Mouse (Mus musculus) lung, postnatal 36 days (tissue): ENCODE data around the gene Blm.
A peak's percentile ranks its signal among the peaks of the same experiment; 100 is the strongest.
"Not testable (repeated sequence)": the region's sequence is repeated elsewhere in the genome, so short reads cannot be mapped to it uniquely, and the experiment has no call there.

Experiments
- DNase-seq: peaks from one replicate; pipeline ENCODE4 v3.0.0; 2022; ENCODE audit warnings: mixed read lengths

Gene Blm

DNA sequence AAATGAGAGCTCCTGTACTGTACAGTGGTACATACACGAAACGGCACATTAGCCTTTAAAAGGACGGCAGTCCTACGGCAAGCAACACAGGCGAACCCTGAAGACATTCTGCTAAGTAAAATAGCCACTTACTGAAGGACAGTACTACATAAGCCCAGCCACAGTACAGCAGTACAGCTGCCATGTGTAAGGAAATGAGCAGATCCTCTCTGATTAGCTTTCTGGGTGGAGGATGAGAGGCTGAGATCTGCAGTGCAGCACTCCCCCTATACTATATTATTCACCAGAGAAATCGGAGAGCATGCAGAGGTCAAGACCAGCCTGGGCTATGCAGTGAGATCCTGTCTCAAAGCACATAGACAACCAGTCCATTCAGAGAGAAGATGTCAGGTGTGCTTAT is 3.8 kb downstream of the Blm start:
- no peak for DNase-seq

DNA sequence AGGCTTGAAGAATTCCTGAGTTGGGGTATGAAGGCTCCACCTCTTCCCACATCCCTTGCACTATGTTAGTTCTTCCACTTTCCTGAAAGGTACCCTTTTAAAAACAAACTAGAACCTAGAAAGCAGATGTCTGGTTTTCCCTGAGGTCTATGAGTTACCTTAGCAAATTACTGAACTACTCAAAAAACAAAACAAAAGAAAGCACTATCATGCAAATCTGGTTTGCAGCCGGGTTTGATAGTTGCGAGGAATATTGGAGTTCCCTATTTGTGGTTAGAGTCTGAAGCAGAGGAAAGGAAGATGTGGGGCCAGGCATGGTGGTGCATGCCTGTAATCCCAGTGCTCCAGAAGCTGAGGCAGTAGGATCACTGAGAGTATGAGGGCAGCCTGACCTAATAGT is 4.3 kb downstream of the Blm start:
- DNase-seq = no peak

DNA sequence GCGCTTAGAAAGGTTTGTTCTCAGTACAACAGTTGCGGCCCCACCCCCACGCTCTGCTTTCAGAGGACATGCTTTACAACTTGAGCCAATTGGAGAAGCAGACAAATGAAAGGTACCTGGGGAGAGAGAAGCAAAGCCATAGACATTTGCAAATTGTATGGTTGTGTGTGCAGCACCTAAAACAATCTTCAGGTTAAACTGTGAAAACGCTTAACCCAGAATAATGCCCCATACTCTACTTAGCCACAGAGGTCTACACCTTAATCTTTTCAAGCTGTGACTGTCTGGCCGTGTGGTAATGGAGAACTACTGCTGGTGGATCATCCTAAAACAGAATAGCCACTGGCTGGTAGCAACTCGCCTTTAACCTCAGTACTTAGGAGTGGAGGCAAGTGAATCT is 8.2 kb downstream of the Blm start:
- DNase-seq = no peak

DNA sequence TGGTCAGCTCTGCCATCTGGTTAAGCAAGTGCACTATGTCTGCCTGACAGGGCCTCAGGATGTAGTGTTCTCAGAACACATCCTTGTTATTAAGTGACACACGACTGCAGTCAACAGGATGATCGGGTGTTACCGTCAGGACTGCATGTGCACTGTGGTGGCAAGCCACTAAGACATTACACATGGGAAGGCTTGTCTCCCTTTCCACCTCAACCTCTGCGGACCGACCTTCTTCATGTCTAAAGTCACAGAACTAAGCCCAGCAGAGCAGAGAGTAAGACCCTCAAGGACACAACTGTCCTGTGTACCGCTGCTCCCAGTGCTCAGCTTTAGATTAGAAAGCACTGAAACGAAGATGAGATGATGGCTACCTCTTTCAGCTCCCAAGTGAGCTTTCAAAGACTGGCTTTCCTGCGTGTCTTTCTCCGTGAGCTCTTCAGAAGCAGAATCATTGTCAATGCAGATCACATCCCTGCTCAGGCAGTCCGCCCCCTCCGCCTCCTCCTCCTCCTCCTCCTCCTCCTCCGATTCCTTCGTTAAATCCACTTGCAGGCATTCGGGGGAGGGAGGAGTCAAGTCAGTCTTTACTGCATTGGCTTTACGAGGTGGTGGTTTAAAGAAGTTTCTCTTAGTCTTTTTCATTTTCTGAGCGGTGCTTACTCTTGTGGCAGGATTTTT is 22.4 kb downstream of the Blm start:
- DNase-seq = no peak

DNA sequence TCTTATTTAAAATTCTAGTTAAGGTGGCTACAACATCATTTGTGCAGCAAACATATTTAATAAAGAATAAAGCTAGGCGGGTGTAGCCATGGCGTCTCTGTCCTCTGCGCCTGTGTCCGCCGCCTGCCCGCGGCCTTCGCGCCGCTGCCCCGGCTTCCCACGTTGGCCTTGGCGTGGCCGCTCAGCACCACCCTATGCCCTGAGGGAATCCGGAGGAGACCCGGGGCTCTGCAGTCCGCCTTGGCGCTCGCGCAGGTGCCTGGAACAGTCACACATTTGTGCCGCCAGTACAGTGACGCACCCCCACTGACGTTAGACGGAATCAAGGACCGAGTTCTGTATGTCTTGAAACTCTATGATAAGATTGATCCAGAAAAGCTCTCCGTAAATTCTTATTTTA is 27.2 kb downstream of the Blm start:
- DNase-seq = not testable (repeated sequence)

DNA sequence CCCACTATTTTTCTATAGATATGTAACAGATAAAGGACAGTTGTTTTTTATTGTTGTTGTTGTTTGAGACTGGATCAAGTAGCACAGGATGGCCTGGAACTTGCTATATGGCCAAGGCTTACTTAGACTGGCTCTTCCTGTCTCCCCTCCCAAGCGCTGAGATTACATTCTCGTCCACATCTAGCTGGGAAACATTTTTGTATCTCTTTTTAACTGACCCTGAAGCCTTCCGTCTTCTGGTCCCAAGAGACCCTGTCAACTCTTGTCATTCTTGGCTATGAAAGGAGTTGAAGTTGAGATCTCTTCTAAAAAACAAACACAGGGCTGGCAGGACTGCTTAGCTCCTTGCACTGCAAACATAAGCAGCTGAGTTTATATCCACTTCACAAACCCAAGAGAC is 28.9 kb downstream of the Blm start:
- DNase-seq = no peak

DNA sequence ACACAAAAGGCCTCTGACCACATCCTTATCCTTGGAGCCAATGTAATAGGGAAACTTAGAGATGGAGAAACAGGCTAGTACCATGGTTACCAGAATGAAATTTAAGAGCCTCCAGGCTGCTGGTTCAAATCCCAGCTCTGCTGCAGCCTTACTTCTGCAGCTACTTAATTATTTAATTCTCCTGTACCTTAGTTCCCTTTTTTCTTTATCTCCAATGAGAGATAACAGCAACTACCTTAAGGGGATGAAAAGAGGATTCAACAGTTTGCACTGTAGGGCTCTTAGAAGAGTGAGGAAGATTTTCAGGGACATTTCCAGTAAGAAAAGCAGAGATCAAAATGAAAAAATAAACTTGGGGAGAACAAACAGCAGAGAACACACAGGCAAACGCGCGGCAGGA is 30.0 kb downstream of the Blm start:
- DNase-seq = no peak

DNA sequence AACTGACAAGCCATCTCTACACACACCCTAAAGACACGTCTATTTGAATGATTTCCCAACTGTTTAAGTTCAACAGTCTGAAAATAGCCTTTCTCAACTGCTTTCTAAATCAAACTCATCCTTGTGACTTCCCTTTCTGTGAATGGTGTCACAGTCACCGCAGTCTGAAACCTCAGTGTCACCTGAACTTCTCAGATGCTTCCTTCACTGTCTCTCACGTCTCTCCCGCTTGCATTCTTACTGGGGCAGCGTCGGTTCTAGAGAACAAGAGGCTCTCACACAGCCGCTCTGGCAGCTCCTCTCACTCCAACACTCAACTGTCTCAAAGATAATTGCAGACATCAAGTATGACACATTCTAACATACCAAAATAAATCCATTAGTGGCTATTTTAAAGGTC is 33.9 kb downstream of the Blm start:
- DNase-seq = peak; percentile 8

DNA sequence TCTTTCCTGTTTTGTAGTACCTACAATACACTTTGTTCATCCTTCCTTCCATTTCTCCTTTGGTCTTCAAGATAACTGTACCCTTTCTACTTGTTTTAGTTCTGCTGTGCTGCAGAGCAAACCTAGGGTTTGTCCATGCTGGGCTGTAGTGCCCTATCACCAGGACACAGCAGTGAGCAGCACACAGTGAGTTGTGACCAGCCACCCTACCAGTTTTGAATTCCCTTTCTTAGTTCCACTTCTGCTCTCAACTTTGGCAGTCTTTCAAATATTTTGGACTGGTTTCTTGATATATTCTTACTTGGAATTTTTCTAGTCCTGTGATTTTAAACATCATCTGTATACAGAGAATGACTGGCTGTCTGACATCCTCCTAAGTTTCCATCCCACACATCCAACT is 34.8 kb downstream of the Blm start:
- no peak for DNase-seq

DNA sequence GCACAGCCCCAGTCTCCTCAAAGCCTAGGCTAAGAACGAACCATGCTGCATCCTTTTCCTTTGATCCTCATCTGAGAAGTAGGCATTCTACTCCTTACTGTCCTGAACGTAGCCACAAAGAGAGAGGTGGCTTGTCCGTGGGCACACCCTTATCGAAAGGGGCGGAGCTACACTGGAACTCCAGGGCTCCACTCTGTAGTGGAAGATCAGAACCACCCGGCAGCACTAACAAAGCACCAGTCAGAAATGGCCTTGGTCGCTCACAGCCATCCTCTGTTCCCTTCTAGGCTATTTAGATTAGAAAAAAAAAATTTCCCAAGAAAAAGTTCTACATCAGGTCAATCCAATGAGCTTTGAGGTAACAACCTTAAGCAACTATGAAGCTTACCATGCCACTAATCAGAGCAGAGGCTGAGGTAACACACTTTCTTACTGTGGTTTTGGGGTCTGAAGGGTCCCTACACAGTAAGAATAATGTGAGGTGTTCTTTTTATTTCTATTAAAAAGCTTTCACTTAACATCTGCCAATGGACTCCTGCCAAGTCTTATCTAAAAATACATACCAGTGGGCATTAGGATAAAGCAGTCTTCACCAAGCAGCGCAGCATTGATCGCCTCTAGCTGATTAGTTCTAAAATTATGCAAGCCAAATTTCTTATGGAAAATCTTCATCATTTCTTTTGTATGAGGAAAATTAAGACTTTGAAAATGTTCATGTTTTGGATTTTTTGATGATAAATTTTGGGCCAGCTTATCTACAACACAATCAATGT is 35.5 kb downstream of the Blm start:
- DNase-seq = peak; percentile 40

DNA sequence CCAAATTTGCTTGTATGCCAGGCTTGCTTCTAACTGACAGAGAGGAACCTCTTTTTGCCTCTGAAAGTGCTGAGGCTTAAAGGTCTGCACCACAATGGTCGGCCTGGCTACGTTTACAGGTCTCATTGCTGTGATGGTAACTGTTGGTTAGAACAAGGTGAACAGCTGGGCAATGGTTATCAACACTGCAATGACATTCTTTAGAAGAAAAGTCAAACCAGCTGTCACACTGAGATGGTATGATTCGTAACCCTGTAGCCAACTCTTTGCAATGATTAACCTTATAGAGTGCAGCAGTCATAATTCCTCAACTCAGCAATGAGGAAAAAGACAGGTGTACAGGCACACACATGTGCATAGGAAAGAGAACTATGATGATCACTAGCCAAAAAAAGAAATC is 38.3 kb downstream of the Blm start:
- DNase-seq = no peak

DNA sequence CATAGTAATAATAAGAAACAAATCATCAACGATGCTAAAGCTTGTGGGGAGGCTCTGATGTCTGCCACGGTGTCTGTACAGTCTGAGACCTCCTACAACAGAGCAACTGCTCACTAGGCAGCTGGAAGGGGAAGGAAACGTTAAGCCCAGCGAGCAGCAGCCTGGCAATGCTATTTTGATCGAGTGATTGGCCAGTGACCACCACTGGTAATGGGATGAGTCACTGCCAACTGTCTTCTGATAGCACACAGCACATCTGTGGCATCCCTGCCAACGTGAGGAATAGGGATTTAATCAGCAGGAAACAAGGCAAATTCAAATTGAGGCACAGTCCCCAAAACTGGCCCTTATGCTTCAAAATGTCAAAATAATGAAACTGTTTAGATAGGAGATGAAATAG is 39.7 kb downstream of the Blm start:
- no peak for DNase-seq

DNA sequence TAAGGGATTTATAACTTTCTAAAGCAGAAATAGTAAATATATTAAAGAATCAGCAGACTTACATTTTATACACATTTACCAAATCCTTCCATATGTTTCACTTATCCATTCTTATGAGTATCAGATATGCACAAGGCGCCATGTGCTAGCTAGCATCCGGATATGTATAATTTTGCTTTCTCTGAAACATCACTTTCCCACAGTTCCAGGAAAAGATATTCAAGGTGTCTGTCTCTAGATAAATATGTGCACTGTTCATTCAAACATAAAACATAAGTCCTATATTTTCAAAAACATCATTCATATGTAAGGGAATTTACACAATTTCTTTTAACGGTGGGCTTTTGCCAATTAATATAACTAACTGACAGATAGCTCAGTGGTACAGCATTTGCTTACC is 42.9 kb downstream of the Blm start:
- no peak for DNase-seq

DNA sequence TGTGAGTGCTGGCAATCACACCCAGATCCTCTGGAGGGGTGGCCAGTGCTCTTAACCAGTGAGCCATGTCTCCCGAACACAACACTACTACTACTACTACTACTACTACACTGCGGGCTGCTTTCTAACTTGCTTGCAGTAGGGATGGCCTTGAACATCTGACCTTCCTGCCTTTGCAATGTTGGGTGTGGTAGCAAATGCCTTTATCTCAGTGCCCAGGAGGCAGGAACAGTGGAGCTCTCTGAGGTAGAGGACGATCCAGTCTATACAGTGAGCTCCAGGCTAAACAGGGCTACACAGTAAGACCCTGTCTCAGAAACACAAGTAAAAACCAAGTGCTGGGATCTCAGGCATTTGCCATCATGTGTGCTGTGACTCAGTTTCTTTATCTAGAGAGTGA is 43.8 kb downstream of the Blm start:
- DNase-seq = no peak

DNA sequence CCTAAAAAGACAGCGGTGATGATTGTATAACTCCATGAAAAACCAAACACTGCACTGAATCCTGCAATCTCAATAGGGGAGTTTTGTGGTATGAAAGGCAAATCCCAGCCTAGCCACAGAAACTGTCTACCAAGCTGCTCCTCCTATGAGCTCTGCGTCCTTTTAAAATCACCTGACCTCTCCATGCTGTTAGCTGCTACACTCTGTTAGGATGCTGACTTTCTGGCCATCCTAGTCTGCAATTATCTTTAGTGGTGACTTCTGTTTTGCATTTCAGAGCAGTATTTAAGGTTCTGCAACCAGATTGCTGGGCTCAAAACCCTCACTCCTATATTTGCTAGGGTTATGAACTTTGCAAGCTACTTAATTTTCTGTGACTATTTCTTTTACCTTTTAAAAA is 44.6 kb downstream of the Blm start:
- no peak for DNase-seq

DNA sequence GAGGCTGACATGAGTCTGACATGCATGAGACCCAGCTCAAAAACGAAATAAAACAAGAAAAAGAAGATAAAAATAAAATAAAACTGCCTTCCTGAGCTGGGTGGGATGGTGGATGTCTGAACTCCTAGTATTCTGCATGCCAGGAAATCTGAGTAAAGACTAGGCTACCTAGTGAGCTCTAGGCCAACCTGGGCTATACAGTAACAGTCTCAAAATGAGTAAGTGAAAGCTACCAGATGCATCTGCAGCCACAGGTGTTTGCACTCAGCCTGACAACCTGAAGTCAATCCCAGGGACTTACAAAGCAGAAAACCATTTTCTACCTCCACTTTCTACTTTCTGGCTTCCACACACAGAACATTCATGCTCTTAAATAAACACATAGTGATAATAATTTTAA is 45.5 kb downstream of the Blm start:
- no peak for DNase-seq

DNA sequence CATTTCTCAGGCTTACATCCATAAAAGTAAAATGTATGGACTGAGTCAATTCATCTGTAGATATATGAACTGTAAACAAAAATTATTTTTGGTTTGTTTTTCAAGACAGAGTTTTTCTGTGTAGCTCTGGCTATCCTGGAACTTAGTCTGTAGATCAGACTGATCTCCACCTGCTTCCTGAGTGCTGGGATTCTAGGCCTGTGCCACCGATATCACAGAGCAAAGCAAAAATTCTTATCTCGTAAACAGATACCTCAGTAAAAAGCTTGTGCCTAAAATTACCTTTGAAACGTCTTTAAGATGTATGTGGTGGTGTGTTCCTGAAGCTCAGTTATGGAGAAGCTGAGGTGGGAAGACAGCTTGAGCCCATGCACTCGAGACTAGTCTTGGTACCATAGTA is 47.7 kb downstream of the Blm start:
- DNase-seq = no peak

DNA sequence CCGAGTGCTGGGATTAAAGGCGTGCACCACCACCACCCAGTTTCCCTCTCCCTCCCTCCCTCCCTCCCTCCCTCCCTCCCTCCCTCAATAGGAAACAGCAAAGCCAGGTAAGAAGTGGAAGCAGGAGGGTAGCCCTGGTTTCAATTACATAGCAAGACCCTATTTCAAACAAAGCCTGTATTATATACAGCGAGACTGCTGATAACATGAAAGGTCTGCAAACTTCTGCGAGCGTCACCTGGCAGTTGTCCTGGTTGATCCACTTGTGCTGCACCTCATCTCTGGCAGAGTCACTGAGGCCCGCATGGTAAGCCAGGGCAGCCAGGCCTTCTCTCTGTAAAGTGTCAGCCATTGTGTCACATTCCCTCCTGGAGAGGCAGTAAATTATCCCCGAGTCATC is 54.8 kb downstream of the Blm start:
- no peak for DNase-seq

DNA sequence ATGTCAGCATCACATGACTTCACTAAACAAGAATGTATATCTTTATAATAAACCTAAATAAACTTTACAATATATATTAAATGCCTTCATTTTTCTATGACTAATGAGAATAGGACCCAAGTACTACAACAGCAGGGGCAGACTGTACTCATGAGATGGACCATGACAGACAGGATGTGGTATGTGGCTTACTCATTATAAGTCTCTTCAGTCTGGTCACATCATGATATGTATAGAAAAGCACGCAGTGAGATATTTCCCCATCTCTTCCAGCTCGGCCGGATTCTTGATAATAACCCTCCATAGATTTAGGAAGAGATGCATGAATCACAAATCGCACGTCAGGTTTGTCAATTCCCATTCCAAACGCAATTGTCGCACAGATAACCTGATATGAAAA is 61.1 kb downstream of the Blm start:
- DNase-seq = no peak

DNA sequence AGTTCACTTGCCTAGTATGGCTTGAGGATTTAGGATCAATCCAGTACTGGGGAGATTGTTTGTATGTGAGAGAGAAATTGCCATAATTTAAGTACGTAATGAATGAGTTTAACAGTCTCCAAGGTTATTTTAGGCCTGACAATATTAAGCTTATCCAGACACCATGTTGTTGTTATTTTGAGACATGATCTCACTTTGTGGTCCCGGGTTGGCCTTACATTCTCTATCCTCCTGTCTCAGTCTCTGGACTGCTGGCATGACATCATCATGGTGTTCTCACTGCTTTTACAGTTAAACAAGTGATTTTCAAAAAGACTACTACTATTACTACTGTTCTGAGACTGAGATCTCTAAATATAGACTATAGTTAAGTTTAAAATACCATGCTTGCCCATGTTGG is 66.1 kb downstream of the Blm start:
- DNase-seq = no peak

DNA sequence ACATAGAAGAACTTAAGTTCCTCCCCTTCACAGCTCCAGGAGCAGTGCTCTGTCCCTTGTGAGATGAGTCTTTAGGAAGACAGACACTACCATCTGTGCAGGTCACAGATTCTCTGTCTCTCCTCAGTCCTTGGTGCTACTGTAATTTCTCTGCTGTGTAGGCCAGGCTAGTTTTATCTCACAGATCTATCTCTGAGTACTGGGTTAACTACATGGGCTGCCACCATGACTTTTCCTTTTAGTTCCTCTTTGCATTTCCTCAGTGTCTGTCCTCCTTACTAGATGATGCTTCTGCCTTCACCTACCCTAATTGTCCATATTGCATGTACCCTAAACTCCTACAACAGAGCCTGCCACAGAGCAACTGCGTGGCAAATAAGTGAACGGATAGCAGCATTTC is 67.6 kb downstream of the Blm start:
- DNase-seq = no peak

DNA sequence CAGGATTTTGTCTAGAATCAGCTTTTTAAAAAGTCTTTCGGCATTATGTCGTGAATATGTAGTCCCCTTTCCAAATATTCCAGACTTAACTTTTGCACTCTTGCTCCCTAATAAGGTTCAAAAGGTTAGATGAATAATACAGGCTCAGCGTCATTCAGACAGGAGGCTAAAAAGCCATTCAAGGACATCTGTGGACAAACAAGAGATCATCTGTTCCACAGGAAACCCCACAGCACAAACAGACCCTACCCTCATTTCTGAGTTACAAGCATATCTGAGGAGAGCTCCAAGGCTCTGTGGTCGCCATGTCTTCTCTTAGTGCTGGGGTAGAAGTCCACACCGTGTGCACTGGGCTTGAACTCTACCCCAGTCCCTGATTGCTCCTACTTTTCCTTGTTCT is 70.1 kb downstream of the Blm start:
- no peak for DNase-seq

DNA sequence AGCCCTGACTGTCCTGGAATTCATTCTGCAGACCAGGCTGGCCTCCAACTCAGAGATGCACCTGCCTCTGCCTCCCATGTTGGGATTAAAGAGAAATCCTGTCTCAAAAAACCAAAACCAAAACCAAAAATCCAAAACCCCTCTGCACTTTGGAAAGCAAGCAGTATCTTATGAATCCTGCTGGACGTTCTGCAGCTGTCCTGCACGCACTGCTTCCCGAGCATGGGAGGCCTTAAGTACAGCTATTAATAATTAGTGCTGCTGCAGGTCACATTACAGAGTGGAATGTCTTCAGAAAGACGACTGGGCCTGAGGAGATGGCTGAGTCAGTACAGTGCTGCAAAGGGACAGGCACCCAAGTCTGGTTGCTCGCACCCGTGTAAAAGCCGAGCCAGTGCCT is 73.0 kb downstream of the Blm start:
- DNase-seq = no peak

DNA sequence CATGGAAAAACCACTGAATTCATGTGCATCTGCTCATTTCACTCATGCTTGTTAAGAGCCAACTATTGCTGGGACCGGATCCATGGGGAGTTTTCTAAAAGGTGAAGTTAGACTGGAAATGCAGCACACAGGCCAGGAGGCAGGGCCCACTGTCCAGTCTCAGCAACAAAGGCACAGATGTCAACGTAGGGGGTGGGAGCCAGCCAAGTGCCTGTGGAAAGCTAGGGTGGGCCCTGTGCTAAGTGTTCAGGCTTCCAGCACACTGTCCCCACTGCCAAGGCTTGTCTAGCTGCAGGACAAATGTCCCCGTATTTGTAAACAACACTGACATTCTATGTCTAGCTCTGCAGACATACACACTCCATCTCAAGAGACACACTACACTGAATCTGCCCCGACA is 74.0 kb downstream of the Blm start:
- DNase-seq = no peak

DNA sequence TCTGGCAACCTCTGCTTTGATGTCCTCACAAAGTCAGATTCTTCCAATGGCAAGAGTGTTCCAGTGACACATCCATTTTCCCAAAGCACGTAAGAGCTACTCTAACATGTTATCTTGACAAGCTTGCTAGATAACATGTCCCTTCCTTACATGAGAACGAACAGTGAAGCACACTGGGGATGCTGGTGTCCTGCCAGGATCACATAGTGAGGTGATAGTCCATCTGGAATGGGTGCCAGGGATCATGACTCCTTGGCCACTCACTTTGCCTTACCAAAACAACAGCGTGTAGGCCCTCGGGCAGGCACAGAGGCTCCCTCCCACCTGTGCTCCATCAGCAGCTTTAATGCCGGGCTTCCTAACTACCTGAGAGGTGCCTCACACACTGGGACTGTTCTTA is 74.7 kb downstream of the Blm start:
- no peak for DNase-seq
